Mouse (Mus musculus): ENCODE measurements around the gene Aarsd1. TPM values are rescaled to one million over a fixed set of nuclear protein-coding genes. Genes with fewer than 3 reads are reported as not detected.

The Aarsd1 gene
- polyA plus RNA-seq, 1 experiment from 2014 or later: 45.4 TPM

DNA sequence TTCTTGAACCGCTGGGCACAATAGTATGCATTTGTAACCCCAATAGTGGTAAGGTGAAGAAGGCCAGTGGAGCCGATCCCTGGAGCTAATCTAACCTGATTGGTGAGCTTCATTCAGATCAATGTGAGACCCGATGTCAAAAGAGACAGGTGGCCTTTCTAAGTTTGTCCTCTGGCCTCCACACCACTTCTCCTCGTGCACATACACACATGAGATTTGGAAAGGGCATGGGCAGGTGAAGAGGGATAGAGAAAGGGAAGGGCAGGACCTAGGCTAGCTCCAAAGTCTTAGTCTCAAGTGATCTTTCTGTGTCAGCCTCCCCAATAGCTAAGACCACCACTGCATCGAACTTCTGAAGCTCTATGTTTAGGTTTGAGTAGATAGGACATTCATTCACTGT, 47.3 kb downstream of the Aarsd1 start:
- WGBS: 64% methylated on average over 5 of the region's 5 CpGs

DNA sequence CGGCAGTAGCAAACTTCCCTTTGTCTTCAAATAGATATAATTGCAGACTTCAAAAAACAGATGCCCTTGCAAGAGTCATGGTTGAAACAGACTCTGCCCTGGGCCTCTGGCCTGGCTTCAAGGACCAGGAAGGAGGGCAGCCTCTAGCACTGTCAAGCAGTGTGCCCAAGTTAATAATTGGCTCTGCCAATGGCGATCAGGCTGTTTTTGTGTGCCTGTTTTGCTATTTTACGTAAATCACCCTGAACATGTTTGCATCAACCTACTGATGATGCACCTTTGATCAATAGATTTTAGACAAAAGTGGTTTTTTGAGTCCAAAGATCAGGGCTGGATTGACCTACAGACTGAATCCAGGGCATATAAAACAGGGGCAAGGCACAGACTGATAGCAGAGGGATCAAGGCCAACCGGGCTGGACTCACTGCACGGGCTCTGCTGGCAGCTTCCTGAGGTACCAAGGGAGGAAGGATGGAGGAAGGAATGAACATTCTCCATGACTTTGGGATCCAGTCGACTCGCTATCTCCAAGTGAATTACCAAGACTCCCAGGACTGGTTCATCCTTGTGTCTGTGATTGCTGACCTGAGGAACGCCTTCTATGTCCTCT, 50.0 kb downstream of the Aarsd1 start, which contains the start of gene G6pc:
Gene G6pc (plus strand): TSS at position 236 of the 610 bp plus-strand sequence.
- Histone ChIP-seq H3K27ac (replicated peaks in 1 of 2; ENCODE audit: control insufficient read depth in 1 of 2, insufficient read depth in 1 of 2, low read depth in 2 of 2, low read length in 2 of 2) (no peak within 1 kb of the TSS), H3K36me3 (ENCODE audit: control insufficient read depth, insufficient read depth, low read length) (no peaks in the 10 kb centered on the region)

More for the DNA sequence above, 47.3 kb downstream of the Aarsd1 start:
- H3K9ac ChIP-seq (ENCODE audit: low read length): no peak overlapping the region
- H3K27me3 ChIP-seq (ENCODE audit: control insufficient read depth, insufficient read depth, low read length): no peaks in the 10 kb centered on the region
- no peak for ATAC-seq (ENCODE audit: insufficient number of reproducible peaks, insufficient read depth, low FRiP score, low read depth)
- H3K4me3 ChIP-seq (ENCODE audit: control insufficient read depth in 1 of 2, insufficient read depth in 1 of 2, low read depth in 1 of 2, low read length in 2 of 2): no peak overlapping the region
- H3K36me3 ChIP-seq (ENCODE audit: control insufficient read depth, insufficient read depth, low read length): no peaks in the 10 kb centered on the region
- H3K27ac ChIP-seq (replicated peaks in 1 of 2; ENCODE audit: control insufficient read depth in 1 of 2, insufficient read depth in 1 of 2, low read depth in 2 of 2, low read length in 2 of 2): no peak overlapping the region
- no peaks in the 10 kb centered on the region for H3K4me1 ChIP-seq (ENCODE audit: control insufficient read depth in 2 of 2, insufficient read depth in 2 of 2, low read length in 2 of 2)
- H3K4me2 ChIP-seq (ENCODE audit: low read length): no peak overlapping the region
- H3K9me3 ChIP-seq (ENCODE audit: control insufficient read depth, low read length): no peaks in the 10 kb centered on the region

DNA sequence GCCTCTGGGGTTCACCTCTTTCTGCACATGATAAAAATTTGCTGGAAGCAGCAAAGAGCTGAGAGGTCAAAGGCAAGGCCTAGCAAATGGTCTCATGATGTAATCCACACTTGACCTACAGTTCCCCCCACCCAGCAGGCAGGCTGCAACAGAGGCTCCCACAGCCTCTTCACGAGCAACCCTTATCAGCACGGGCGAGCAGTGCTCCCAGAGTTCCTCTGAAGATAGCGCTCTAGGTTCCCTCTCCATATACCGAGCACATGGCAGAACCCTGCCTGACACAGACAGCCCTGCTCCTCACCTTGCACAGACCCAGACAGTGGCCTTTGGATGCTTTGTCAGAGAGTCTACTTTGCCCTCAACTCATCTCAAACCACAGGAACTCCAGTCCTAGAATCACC, 52.9 kb downstream of the Aarsd1 start:
- H3K27ac ChIP-seq (replicated peaks in 1 of 2; ENCODE audit: control insufficient read depth in 1 of 2, insufficient read depth in 1 of 2, low read depth in 2 of 2, low read length in 2 of 2): no peak overlapping the region
- H3K4me3 ChIP-seq (ENCODE audit: control insufficient read depth in 1 of 2, insufficient read depth in 1 of 2, low read depth in 1 of 2, low read length in 2 of 2): no peak overlapping the region
- 1% methylated on average over 5 of the region's 5 CpGs for WGBS
- H3K4me2 ChIP-seq (ENCODE audit: low read length): no peak overlapping the region
- no peaks in the 10 kb centered on the region for H3K36me3 ChIP-seq (ENCODE audit: control insufficient read depth, insufficient read depth, low read length)
- H3K4me1 ChIP-seq (ENCODE audit: control insufficient read depth in 2 of 2, insufficient read depth in 2 of 2, low read length in 2 of 2): peaks cover 18 to 23% of the 10 kb centered on the region in 2 experiments
- no peak for ATAC-seq (ENCODE audit: insufficient number of reproducible peaks, insufficient read depth, low FRiP score, low read depth)
- H3K27me3 ChIP-seq (ENCODE audit: control insufficient read depth, insufficient read depth, low read length): no peaks in the 10 kb centered on the region
- H3K9me3 ChIP-seq (ENCODE audit: control insufficient read depth, low read length): no peaks in the 10 kb centered on the region
- H3K9ac ChIP-seq (ENCODE audit: low read length): no peak overlapping the region

More for the DNA sequence above, 50.0 kb downstream of the Aarsd1 start, which contains the start of gene G6pc:
- H3K4me2 ChIP-seq (ENCODE audit: low read length): no peak within 1 kb of the TSS
- no peaks in the 10 kb centered on the region for H3K27me3 ChIP-seq (ENCODE audit: control insufficient read depth, insufficient read depth, low read length)
- no peaks in the 10 kb centered on the region for H3K9me3 ChIP-seq (ENCODE audit: control insufficient read depth, low read length)
- 81% methylated on average over 8 of the region's 8 CpGs for WGBS
- no peak for ATAC-seq (ENCODE audit: insufficient number of reproducible peaks, insufficient read depth, low FRiP score, low read depth)
- no peak within 1 kb of the TSS for H3K9ac ChIP-seq (ENCODE audit: low read length)
- peaks cover 3 to 6% of the 10 kb centered on the region in 2 experiments; a peak in 3 of 4 replicates for H3K4me1 ChIP-seq (ENCODE audit: control insufficient read depth in 2 of 2, insufficient read depth in 2 of 2, low read length in 2 of 2)
- H3K4me3 ChIP-seq (ENCODE audit: control insufficient read depth in 1 of 2, insufficient read depth in 1 of 2, low read depth in 1 of 2, low read length in 2 of 2): no peak within 1 kb of the TSS

DNA sequence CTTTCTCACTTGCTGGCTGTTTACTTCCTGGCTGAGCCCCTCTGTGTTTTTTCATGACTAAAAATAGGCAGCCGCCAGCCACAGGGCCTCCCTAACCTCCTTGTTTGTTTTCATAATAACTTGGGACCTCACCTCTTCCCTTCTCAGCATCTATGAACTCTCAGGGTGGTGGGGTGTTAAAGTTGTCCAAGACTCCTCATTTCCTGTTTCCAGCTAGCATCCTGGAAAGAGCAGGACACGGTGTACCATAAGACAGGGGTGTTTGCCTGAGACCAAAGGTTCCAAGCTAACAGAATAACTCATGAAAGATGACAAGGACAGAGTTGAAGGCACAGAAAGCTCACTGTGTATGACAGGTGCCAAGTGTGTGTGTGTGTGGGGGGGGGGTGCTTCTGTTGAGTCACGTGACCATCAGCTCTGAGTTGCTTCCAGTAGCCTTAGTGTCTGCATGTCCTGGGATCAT, 56.7 kb downstream of the Aarsd1 start:
- no peak overlapping the region for H3K4me2 ChIP-seq (ENCODE audit: low read length)
- WGBS: 36% methylated on average over 3 of the region's 3 CpGs

DNA sequence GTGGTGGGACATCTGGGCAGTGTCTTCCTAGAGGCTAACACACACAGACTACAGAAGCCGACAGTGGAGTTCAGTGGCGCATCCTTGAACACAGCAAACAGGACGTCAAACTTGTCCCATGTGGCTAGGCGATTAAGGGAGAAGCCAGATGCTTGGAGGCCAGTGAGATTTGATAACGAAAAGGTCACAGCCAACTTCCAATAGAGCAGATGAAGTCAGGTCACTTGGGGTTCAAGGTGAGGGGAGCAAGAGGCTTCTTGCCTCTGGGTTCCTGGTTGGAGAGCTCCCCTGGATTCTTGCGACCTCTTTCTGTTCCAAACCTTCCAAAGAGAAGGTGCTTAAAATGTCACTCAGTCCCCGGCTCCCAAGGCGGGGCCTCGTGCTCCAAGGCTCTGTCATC, 57.6 kb downstream of the Aarsd1 start:
- ATAC-seq (ENCODE audit: insufficient number of reproducible peaks, insufficient read depth, low FRiP score, low read depth): no peak
- Histone ChIP-seq H3K27ac (replicated peaks in 1 of 2; ENCODE audit: control insufficient read depth in 1 of 2, insufficient read depth in 1 of 2, low read depth in 2 of 2, low read length in 2 of 2) (peak overlapping the region; percentile 43 to 55), H3K36me3 (ENCODE audit: control insufficient read depth, insufficient read depth, low read length) (no peaks in the 10 kb centered on the region), H3K9ac (ENCODE audit: low read length) (no peak overlapping the region), H3K4me1 (ENCODE audit: control insufficient read depth in 2 of 2, insufficient read depth in 2 of 2, low read length in 2 of 2) (peaks cover 19 to 23% of the 10 kb centered on the region in 2 experiments), H3K4me2 (ENCODE audit: low read length) (no peak overlapping the region), H3K27me3 (ENCODE audit: control insufficient read depth, insufficient read depth, low read length) (no peaks in the 10 kb centered on the region), H3K4me3 (ENCODE audit: control insufficient read depth in 1 of 2, insufficient read depth in 1 of 2, low read depth in 1 of 2, low read length in 2 of 2) (no peak overlapping the region), H3K9me3 (ENCODE audit: control insufficient read depth, low read length) (no peaks in the 10 kb centered on the region)
- WGBS: 49% methylated on average over 9 of the region's 9 CpGs

More for the DNA sequence above, 56.7 kb downstream of the Aarsd1 start:
- H3K36me3 ChIP-seq (ENCODE audit: control insufficient read depth, insufficient read depth, low read length): no peaks in the 10 kb centered on the region
- peaks cover 19 to 23% of the 10 kb centered on the region in 2 experiments for H3K4me1 ChIP-seq (ENCODE audit: control insufficient read depth in 2 of 2, insufficient read depth in 2 of 2, low read length in 2 of 2)
- H3K27ac ChIP-seq (replicated peaks in 1 of 2; ENCODE audit: control insufficient read depth in 1 of 2, insufficient read depth in 1 of 2, low read depth in 2 of 2, low read length in 2 of 2): peak overlapping the region; percentile 43 to 55
- no peaks in the 10 kb centered on the region for H3K9me3 ChIP-seq (ENCODE audit: control insufficient read depth, low read length)
- H3K4me3 ChIP-seq (ENCODE audit: control insufficient read depth in 1 of 2, insufficient read depth in 1 of 2, low read depth in 1 of 2, low read length in 2 of 2): no peak overlapping the region
- H3K9ac ChIP-seq (ENCODE audit: low read length): no peak overlapping the region; the same call in 1 of the 2 replicates
- no peaks in the 10 kb centered on the region for H3K27me3 ChIP-seq (ENCODE audit: control insufficient read depth, insufficient read depth, low read length)
- ATAC-seq (ENCODE audit: insufficient number of reproducible peaks, insufficient read depth, low FRiP score, low read depth): 0 out of 2 replicates have a peak, but pooled peaks have one; percentile 17

DNA sequence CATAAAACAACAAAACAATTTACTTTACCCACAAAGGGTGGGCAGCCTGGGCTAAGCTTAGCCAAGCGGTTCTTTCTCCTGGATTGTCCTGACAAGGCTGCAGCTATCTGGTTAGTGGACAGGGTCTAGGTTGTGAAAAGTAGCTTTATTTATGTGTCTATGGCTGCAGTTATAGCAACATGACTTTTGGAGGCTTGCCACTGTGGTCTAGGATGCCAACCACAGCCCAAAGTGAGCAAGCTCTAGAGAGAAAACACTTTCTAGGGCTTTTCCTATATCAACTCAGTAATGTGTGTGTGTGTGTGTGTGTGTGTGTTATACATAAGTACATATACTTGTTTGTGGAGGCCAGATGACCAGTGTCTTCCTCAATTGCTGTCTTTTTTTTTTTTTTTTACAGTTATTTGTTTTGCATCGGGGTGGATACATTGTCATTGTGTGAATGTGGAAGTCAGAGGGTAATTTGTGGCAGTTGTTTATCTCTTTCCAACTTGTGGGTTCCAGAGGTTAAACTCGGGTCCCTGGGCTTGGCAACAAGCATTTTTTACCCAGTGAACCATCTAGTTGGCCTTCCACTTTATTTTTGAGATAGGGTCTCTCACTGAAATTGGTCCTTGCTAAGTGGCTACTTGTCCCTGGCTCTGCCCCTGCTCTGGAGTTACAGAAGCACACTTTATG, 59.8 kb downstream of the Aarsd1 start:
- Histone ChIP-seq H3K4me2 (ENCODE audit: low read length) (no peak overlapping the region), H3K4me3 (ENCODE audit: control insufficient read depth in 1 of 2, insufficient read depth in 1 of 2, low read depth in 1 of 2, low read length in 2 of 2) (no peak overlapping the region), H3K27me3 (ENCODE audit: control insufficient read depth, insufficient read depth, low read length) (no peaks in the 10 kb centered on the region), H3K27ac (replicated peaks in 1 of 2; ENCODE audit: control insufficient read depth in 1 of 2, insufficient read depth in 1 of 2, low read depth in 2 of 2, low read length in 2 of 2) (no peak overlapping the region), H3K36me3 (ENCODE audit: control insufficient read depth, insufficient read depth, low read length) (no peaks in the 10 kb centered on the region), H3K4me1 (ENCODE audit: control insufficient read depth in 2 of 2, insufficient read depth in 2 of 2, low read length in 2 of 2) (peaks cover 16 to 18% of the 10 kb centered on the region in 2 experiments), H3K9me3 (ENCODE audit: control insufficient read depth, low read length) (no peaks in the 10 kb centered on the region), H3K9ac (ENCODE audit: low read length) (no peak overlapping the region)
- ATAC-seq (ENCODE audit: insufficient number of reproducible peaks, insufficient read depth, low FRiP score, low read depth): no peak
- 72% methylated on average over 3 of the region's 3 CpGs for WGBS

Data from heart, embryonic 14.5 days (tissue).